Mouse (Mus musculus): ENCODE results near the gene Olr1. TPM values are rescaled to one million over a fixed set of nuclear protein-coding genes. Genes with fewer than 3 reads are reported as not detected.
A peak's percentile ranks its signal among the peaks of the same experiment; 100 is the strongest.

Gene Olr1
- not detected in 2 replicates for polyA plus RNA-seq (2014; fragmentation: Nextera tagmentation; extraction: Ambion mirVana)

DNA sequence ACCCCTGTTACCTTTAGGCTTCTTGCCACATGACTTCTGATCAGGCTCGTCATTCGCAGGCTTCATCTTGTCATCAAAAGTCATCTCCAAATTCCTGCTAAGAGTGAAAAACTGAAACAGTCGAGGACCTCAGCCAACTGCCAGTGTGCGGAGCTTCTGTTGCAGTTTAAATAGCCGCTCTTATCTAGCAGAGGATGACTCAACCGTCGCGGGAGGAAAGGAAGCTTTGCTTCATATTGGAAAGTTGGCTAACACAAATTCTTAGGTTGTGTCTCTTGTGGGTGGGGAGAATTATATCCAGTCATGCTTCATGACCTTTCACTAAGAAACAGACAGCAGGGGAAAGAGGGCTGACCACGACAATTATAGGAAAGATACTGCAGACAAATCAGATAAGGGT, at the start of gene Olr1:
TSS of gene Olr1 (minus strand) at position 142 of the 400 bp plus-strand sequence.
- Histone ChIP-seq H3K36me3 (ENCODE audit: control insufficient read depth, insufficient read depth, low read length) (no peaks in the 10 kb centered on the region), H3K4me1 (ENCODE audit: control insufficient read depth, insufficient read depth, low read length) (0 out of 2 replicates have a peak, but pooled peaks cover 5% of the 10 kb centered on the region), H3K27ac (ENCODE audit: low read length) (no peak within 1 kb of the TSS), H3K9ac (replicated peaks; ENCODE audit: low read depth, low read length) (no peak within 1 kb of the TSS), H3K4me3 (ENCODE audit: low read depth, low read length) (no peak within 1 kb of the TSS), H3K4me2 (replicated peaks; ENCODE audit: low read depth, low read length) (no peak within 1 kb of the TSS), H3K9me3 (ENCODE audit: control insufficient read depth, low read depth, low read length) (no peaks in the 10 kb centered on the region), H3K27me3 (ENCODE audit: control insufficient read depth, insufficient read depth, low read length) (no peaks in the 10 kb centered on the region)
- WGBS = 83% methylated on average over 9 of the region's 9 CpGs
- no peak for ATAC-seq (ENCODE audit: insufficient number of reproducible peaks, insufficient read depth, low FRiP score, low read depth)

DNA sequence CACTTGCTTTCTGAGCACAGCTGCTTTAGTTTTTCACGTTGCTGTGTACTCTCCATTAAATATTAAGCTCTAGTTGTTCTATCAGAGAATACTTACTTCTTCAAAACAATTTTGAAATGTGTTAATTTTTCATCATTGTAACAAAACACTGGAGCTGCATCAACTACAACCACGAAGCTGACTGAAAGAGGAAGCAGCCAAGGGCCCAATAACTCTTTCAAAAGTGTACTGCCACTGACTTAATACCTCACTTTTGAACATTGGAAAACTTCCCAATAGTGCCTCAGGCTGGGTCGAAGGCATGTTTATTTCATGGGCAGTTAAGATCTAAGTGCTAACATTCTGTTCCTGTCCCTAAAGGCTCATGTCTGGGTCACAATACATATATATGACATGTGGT, 41.0 kb upstream of the Olr1 start:
- no peak for ATAC-seq (ENCODE audit: insufficient number of reproducible peaks, insufficient read depth, low FRiP score, low read depth)
- H3K27ac ChIP-seq (ENCODE audit: low read length) = no peak overlapping the region
- no peaks in the 10 kb centered on the region for H3K36me3 ChIP-seq (ENCODE audit: control insufficient read depth, insufficient read depth, low read length)
- H3K9ac ChIP-seq (replicated peaks; ENCODE audit: low read depth, low read length) = no peak overlapping the region
- no peak overlapping the region for H3K4me2 ChIP-seq (replicated peaks; ENCODE audit: low read depth, low read length)
- 48% methylated on average over 3 of the region's 3 CpGs for WGBS
- no peak overlapping the region for H3K4me3 ChIP-seq (ENCODE audit: low read depth, low read length)
- no peaks in the 10 kb centered on the region for H3K9me3 ChIP-seq (ENCODE audit: control insufficient read depth, low read depth, low read length)
- no peaks in the 10 kb centered on the region for H3K27me3 ChIP-seq (ENCODE audit: control insufficient read depth, insufficient read depth, low read length)
- H3K4me1 ChIP-seq (ENCODE audit: control insufficient read depth, insufficient read depth, low read length) = no peaks in the 10 kb centered on the region

DNA sequence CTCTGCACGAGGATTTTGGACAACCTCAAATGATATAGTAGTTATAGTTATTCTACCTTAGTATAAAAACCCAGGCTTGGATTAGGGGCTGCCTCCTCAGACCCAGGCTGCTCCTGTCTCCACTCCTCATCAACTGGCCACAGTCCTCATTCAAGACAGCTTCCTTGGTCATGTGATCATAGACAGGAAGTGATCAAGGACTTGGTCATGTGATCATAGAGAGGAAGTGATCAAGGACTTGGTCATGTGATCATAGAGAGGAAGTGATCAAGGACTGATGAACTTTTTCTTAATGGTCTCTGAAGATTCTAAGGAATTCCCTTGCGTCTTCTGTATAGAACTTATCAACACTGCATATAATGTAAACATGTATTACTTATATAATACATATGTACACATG, 40.3 kb upstream of the Olr1 start:
- Histone ChIP-seq H3K27me3 (ENCODE audit: control insufficient read depth, insufficient read depth, low read length) (no peaks in the 10 kb centered on the region), H3K27ac (ENCODE audit: low read length) (no peak overlapping the region), H3K4me3 (ENCODE audit: low read depth, low read length) (no peak overlapping the region), H3K9ac (replicated peaks; ENCODE audit: low read depth, low read length) (no peak overlapping the region), H3K9me3 (ENCODE audit: control insufficient read depth, low read depth, low read length) (no peaks in the 10 kb centered on the region), H3K4me1 (ENCODE audit: control insufficient read depth, insufficient read depth, low read length) (no peaks in the 10 kb centered on the region), H3K4me2 (replicated peaks; ENCODE audit: low read depth, low read length) (no peak overlapping the region), H3K36me3 (ENCODE audit: control insufficient read depth, insufficient read depth, low read length) (no peaks in the 10 kb centered on the region; the same call in 1 of the 2 replicates)
- no peak for ATAC-seq (ENCODE audit: insufficient number of reproducible peaks, insufficient read depth, low FRiP score, low read depth)
- 80% methylated on average over 2 of the region's 2 CpGs for WGBS

DNA sequence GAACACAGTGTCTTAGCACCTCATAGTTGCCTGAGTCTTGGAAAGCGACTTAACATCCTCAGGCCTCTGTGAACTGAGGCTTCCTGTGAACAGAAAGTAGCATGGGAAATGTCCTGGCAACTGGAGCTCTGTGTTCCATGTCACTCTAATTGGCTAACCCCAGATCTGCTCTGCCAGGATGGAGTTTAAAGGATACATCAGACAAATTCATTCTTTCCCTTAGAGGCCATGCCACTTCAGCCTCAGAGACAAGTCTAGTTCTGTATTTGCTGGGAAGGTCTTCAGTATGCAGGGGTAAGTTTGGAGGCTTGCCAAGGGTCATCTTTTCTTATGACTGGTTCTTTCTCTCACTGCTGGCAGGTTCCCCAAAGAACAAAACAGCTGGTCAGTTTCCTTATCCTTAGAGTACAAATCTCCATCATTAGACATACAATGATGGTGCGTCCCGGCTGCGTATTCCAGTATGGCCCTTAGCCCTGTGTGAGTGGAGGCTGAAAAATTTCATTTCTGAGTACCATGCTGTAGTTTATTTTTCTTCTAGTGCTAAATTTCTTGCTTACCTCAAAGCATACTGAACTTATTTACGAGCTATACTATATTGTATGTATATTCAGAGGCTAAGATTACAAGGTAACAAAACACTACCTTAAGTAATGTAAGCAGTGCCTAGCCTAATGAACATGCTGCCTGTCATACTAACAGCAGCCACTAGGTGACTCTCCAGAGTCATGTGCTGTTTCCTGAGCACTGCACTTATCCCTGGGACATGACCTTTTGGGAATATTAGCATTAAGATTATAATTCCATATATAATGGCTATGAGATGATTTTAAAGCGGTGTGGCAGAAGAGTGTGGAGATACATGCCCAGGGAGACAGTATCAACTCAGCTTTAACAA, 37.0 kb upstream of the Olr1 start:
- WGBS = 46% methylated on average over 6 of the region's 6 CpGs

DNA sequence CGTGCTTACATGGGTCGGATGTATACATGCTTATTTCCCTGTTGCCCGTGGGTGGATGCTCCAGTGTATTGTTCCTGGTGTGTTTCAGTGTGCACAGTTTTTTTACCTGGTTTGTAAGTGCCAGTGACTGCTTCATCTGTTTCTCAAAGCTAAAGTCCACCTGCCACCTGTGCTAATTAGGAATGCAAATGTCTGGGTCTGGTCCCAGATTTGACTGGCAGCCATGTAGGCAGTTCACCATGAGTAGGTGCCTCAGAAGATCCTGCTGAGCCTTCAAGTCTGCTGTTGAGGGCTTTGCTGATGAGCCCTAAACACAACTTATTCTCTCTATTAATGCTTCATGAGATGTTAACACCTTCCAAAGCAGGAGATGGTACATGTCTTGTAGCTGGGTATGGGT, 35.6 kb upstream of the Olr1 start:
- WGBS = 92% methylated on average over 3 of the region's 3 CpGs
- H3K9me3 ChIP-seq (ENCODE audit: control insufficient read depth, low read depth, low read length) = no peaks in the 10 kb centered on the region
- no peaks in the 10 kb centered on the region for H3K27me3 ChIP-seq (ENCODE audit: control insufficient read depth, insufficient read depth, low read length)
- no peak overlapping the region for H3K4me2 ChIP-seq (replicated peaks; ENCODE audit: low read depth, low read length)
- H3K4me1 ChIP-seq (ENCODE audit: control insufficient read depth, insufficient read depth, low read length) = no peaks in the 10 kb centered on the region
- H3K9ac ChIP-seq (replicated peaks; ENCODE audit: low read depth, low read length) = no peak overlapping the region
- no peak overlapping the region for H3K27ac ChIP-seq (ENCODE audit: low read length)
- ATAC-seq (ENCODE audit: insufficient number of reproducible peaks, insufficient read depth, low FRiP score, low read depth) = no peak
- H3K4me3 ChIP-seq (ENCODE audit: low read depth, low read length) = no peak overlapping the region
- H3K36me3 ChIP-seq (ENCODE audit: control insufficient read depth, insufficient read depth, low read length) = peaks cover 23% of the 10 kb centered on the region

More for the DNA sequence above, 37.0 kb upstream of the Olr1 start:
- H3K27me3 ChIP-seq (ENCODE audit: control insufficient read depth, insufficient read depth, low read length) = no peaks in the 10 kb centered on the region
- H3K9me3 ChIP-seq (ENCODE audit: control insufficient read depth, low read depth, low read length) = no peaks in the 10 kb centered on the region
- H3K4me2 ChIP-seq (replicated peaks; ENCODE audit: low read depth, low read length) = no peak overlapping the region
- ATAC-seq (ENCODE audit: insufficient number of reproducible peaks, insufficient read depth, low FRiP score, low read depth) = no peak; the same call in 1 of the 2 replicates
- H3K36me3 ChIP-seq (ENCODE audit: control insufficient read depth, insufficient read depth, low read length) = peaks cover 16% of the 10 kb centered on the region; the same call in 1 of the 2 replicates
- no peak overlapping the region for H3K4me3 ChIP-seq (ENCODE audit: low read depth, low read length)
- H3K9ac ChIP-seq (replicated peaks; ENCODE audit: low read depth, low read length) = no peak overlapping the region
- H3K4me1 ChIP-seq (ENCODE audit: control insufficient read depth, insufficient read depth, low read length) = no peaks in the 10 kb centered on the region
- peak overlapping the region; percentile 2; the same call in 1 of the 2 replicates for H3K27ac ChIP-seq (ENCODE audit: low read length)

DNA sequence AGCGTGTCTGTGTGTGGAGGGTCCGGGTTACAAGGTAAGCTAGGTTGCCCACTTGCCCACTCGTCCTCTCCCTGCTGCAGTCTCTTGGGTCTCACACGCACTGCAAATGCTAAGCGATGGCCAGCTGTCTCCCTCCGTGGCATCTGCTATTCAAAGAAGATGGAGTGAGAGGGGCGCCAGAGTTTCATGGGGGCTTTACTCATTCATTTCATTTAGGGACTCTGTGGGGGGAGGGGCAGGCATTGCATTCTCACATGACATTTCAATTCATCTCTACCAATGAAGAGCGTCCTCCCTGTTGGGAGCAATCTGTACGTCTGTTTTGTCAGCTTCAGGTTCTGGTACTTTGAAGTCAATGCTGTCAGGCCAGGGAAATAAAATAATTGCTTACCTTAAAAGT, 35.0 kb upstream of the Olr1 start:
- H3K4me1 ChIP-seq (ENCODE audit: control insufficient read depth, insufficient read depth, low read length) = no peaks in the 10 kb centered on the region
- H3K36me3 ChIP-seq (ENCODE audit: control insufficient read depth, insufficient read depth, low read length) = peaks cover 24% of the 10 kb centered on the region
- H3K9me3 ChIP-seq (ENCODE audit: control insufficient read depth, low read depth, low read length) = no peaks in the 10 kb centered on the region
- H3K9ac ChIP-seq (replicated peaks; ENCODE audit: low read depth, low read length) = no peak overlapping the region
- H3K27me3 ChIP-seq (ENCODE audit: control insufficient read depth, insufficient read depth, low read length) = no peaks in the 10 kb centered on the region
- H3K4me3 ChIP-seq (ENCODE audit: low read depth, low read length) = no peak overlapping the region
- no peak overlapping the region for H3K4me2 ChIP-seq (replicated peaks; ENCODE audit: low read depth, low read length)
- 83% methylated on average over 9 of the region's 9 CpGs for WGBS
- no peak for ATAC-seq (ENCODE audit: insufficient number of reproducible peaks, insufficient read depth, low FRiP score, low read depth)
- no peak overlapping the region for H3K27ac ChIP-seq (ENCODE audit: low read length)

DNA sequence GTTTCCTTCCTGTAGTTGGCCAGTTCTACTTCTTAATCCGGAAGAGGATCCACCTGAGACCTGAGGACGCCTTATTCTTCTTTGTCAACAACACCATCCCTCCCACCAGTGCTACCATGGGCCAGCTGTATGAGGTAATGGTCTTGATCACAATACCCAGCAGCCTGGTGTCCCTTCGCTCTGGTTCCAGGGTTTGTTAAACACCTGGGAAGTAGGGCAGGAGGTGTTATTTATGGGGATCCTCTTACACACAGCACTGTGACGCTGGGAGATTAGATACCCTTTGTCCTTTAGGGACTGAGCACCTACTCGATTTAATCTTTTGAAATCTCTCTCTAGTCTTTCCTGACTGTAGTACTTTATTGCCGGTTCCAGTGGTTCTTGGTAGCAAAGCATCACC, 31.6 kb upstream of the Olr1 start:
- Histone ChIP-seq H3K36me3 (ENCODE audit: control insufficient read depth, insufficient read depth, low read length) (peaks cover 24% of the 10 kb centered on the region), H3K9ac (replicated peaks; ENCODE audit: low read depth, low read length) (no peak overlapping the region), H3K27ac (ENCODE audit: low read length) (no peak overlapping the region), H3K4me2 (replicated peaks; ENCODE audit: low read depth, low read length) (no peak overlapping the region), H3K4me3 (ENCODE audit: low read depth, low read length) (no peak overlapping the region), H3K4me1 (ENCODE audit: control insufficient read depth, insufficient read depth, low read length) (0 out of 2 replicates have a peak, but pooled peaks cover 11% of the 10 kb centered on the region), H3K9me3 (ENCODE audit: control insufficient read depth, low read depth, low read length) (no peaks in the 10 kb centered on the region), H3K27me3 (ENCODE audit: control insufficient read depth, insufficient read depth, low read length) (no peaks in the 10 kb centered on the region)
- no peak for ATAC-seq (ENCODE audit: insufficient number of reproducible peaks, insufficient read depth, low FRiP score, low read depth)
- WGBS = 83% methylated on average over 6 of the region's 6 CpGs

DNA sequence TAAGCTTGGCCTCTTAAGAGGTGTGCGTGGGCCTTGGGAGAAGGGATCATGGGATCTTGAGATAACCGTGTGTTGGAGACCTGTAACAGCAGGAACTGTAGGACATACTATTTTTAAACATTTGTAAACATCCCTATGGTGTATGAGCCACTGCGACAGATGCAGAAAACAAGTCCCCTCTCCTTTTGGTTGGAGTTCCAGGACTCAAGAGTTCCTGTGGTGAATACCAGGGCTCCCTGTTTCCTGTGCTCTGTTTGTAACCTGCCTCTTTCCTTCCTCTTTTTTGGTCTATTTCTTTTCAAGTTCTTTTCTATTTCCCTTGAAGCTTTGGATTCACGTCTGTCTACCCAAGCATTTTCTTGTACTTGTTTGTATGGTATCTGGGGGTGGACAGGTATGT, 28.8 kb upstream of the Olr1 start:
- H3K36me3 ChIP-seq (ENCODE audit: control insufficient read depth, insufficient read depth, low read length) = peaks cover 19% of the 10 kb centered on the region

More for the DNA sequence above, 28.8 kb upstream of the Olr1 start:
- no peaks in the 10 kb centered on the region for H3K9me3 ChIP-seq (ENCODE audit: control insufficient read depth, low read depth, low read length)
- H3K4me3 ChIP-seq (ENCODE audit: low read depth, low read length) = no peak overlapping the region
- 0 out of 2 replicates have a peak, but pooled peaks cover 11% of the 10 kb centered on the region for H3K4me1 ChIP-seq (ENCODE audit: control insufficient read depth, insufficient read depth, low read length)
- ATAC-seq (ENCODE audit: insufficient number of reproducible peaks, insufficient read depth, low FRiP score, low read depth) = no peak
- WGBS = 81% methylated on average over 4 of the region's 4 CpGs
- no peak overlapping the region for H3K9ac ChIP-seq (replicated peaks; ENCODE audit: low read depth, low read length)
- no peak overlapping the region for H3K27ac ChIP-seq (ENCODE audit: low read length)
- H3K4me2 ChIP-seq (replicated peaks; ENCODE audit: low read depth, low read length) = no peak overlapping the region
- no peaks in the 10 kb centered on the region for H3K27me3 ChIP-seq (ENCODE audit: control insufficient read depth, insufficient read depth, low read length)
